Mouse (Mus musculus) left cerebral cortex, adult 18-20 months (tissue): ENCODE measurements around the gene Dscaml1. TPM values are rescaled to one million over a fixed set of nuclear protein-coding genes. Genes with fewer than 3 reads are reported as not detected.
A peak's percentile ranks its signal among the peaks of the same experiment; 100 is the strongest.
"Not testable (repeated sequence)": the region's sequence is repeated elsewhere in the genome, so short reads cannot be mapped to it uniquely, and the experiment has no call there.

ENCODE experiments used
- DNase-seq, 2 experiments: peaks; one replicate each; pipeline ENCODE4 v3.0.0; 2021 to 2022; ENCODE audit warnings: low spot score in 2 of 2, mixed read lengths in 1 of 2
- total RNA-seq, 2 experiments: library from RNA; stranded (reverse); gene quantifications; 2 replicates each; pipeline ENCODE4 v1.2.3; 2021

Dscaml1 gene
- total RNA-seq, 2 experiments from 2014 or later = 47.7 to 48.3 TPM

DNA sequence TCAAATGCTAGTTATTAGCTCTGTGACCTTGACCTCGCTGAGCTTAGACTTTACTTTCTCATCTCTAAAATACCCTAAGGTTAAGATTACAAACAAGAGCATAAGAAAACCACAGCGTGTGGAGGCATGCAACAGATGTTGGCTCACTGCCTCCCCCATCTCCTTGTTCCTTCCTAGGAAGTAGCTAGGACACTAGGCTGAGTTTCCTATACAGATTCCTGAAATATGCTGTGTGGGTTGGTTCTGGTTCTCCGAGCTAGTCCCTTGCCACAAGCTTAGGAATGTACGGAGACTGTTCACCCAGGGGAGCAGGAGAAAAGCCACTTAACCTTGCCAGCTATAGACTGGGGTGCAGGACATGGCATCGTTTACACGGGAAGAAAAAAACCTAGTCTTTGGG is 339.8 kb downstream of the Dscaml1 start:
- no peak for DNase-seq

DNA sequence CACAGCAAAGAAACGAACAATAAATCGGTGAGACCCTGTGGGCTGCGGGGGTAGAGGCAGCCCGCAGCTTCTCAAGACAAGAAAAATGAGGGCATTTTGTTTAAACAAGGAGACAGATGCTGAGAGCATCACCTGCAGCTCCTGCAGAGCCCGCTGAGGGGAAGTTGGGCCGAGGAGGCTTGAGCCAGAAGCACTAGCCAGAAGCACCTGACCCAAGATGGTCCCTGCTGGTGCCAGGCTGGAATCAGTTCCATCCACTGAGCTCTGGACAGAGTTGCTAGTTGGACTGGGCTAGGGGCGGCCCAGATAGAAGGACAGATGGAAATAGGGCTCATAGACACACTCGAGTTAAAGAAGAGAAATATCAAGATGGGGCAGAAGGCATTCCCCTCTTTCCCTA is 340.7 kb downstream of the Dscaml1 start:
- no peak for DNase-seq

DNA sequence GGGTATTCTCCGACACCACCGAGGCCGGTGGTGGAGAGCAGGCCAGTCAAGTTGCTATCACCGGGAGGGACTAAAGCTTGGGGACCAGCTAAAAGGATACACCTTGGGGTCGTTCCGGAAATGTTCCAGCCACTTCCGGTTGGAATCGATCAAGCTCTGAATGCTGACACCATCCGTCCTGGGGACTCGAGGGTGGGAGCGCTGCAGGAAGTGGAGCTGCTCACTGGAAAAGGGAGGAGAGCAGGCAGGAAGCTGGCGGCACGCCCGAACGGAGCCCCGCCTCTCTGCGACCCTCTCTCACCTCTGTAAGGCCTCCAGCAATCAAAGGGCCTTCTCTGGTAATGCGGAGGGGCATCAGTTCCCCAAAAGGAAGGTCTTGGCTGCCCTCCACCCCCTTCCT is 342.0 kb downstream of the Dscaml1 start:
- no peak for DNase-seq

DNA sequence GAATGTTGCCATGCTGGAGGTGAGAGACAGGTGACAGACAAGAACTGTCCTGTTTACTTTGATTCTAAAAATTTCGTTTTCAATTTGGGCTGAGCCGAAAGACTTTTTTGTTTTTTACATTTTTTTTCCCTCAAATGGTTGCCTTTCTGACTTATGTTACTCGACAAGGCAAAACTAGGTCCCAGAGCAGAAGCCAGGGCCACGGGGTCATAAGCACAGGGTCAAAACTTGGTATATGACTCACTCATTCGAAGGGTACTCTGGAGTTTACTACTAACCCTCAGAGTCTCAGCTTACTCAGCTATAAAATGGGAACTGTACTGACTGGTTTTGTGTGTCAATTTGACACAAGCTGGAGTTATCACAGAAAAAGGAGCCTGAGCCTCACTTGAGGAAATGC is 343.2 kb downstream of the Dscaml1 start:
- no peak for DNase-seq

DNA sequence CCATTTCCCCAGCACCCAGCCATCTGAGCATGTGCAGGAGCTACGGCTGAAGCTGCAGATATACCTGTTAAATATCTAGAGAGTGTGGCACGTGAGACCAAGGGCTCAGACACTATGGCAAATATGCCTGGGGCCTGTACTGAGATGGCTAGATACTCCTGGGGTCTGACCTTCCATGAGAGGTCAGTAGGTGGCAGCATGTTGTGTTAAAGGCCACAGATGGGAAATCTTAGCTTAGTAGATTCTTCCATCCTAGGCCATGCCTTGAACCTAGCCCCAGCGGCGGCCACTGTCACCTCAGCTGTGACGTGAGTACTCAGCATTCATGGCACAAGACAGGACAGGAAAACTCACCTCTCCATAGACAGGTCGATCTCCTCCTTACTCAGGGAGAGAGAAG is 347.7 kb downstream of the Dscaml1 start:
- DNase-seq = no peak

DNA sequence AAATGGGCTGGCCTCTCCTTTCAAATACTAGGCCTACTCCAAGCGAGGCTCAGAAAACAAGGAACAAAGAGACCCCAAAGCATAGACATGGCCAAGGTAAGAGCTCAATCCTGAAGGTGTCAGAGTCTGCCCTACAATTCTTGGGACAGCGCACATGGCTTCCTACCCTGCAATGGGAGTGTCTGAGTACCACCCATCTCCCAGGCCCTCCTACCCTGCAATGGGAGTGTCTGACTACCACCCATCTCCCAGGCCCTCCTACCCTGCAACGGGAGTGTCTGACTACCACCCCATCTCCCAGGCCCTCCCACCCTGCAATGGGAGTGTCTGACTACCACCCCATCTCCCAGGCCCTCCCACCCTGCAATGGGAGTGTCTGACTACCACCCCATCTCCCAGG is 349.7 kb downstream of the Dscaml1 start:
- DNase-seq = not testable (repeated sequence)

DNA sequence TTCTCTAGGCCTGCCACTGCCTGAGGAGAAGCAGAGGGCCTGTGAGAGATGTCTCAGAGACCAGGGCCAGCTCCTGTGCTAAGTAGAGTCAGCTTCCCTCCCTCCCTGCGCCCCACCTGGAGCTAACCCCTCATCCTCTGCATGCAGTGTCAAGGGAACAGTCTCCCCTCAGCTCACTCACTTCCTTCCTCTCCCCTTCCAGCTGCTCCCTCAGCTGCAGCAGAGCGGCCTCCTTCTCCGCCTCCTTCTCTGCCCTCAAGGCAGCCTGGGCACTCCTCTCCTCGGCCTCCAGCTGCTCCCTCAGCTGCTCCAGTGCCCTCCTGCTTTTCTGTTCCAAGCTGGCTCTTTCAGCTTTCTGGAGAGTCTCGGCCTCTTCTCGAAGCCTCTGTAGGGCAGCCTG is 352.8 kb downstream of the Dscaml1 start:
- no peak for DNase-seq

DNA sequence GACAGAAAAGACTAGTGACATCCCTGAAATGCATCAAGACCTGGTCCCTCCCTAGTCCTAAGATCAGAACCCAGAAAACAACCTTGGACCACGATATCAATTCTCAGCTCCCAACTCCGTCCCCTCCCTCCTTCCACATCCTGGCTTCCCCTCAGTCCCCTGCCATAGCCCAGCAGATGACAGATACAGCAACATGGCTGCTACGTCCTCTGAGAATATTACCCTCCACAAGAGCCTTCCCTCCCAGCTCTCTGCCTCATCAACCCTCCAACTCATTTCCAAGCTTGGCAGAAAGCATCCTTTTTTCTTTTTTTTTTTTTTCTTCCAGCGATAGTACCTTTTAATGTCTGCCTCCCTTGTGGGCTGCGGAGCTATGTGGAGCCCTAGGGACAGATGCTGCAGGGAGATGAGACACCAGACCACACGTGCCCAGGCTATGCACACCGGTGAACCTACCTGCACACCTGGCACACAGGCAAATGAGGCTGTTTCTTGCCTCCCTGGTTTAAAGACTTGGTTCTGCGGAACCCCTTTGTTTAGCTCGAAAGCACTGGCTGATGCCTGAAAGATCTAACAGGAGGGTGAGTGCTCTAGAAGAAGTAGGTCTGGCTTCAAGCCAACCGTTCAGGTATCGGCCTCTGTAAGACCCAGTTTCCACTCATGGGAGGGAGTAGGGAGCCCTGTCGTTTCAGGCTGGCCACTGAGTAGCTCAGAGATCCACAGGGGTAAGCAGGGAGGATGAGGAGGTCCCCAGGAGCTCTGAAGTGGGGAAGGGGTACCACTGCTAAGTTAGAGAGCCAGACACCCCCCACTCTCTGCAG is 357.0 kb downstream of the Dscaml1 start:
- no peak for DNase-seq

DNA sequence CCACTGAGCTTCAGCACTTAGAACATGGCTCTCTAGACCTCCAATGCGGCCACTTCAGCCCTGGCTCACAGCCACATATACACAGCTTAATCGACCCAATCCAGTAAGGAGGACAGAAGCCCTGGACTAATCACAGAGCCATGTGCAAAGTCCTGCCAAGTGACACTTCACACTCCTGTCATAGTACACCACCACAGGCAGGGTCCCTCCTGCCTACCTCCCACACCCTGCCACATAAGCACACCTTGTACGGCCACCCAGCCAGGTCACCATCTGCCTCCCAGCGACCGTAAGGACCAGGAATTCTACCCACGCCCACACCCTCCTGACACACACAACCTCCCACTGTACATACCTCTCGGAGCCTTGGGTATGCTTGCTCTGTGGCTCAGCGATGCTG is 360.6 kb downstream of the Dscaml1 start:
- no peak for DNase-seq

DNA sequence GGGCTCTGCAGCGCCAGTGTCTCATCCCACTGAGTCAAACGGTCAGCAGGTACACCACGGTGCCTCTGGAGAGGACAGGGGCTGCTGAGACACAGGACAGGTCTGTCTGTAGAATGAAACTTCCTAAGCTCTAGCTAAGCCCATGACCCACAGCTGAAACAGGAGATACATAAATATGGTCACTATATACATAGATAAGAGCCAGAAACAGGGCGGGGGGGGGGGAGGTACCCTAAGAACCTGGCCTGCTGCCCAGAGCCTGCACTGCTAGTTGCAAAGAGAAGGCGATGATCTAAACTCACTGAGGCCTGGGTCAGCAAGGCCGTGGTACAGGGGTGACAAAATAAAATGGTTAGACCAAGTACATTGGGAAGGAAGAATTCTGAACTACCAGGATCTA is 361.1 kb downstream of the Dscaml1 start:
- DNase-seq = no peak

DNA sequence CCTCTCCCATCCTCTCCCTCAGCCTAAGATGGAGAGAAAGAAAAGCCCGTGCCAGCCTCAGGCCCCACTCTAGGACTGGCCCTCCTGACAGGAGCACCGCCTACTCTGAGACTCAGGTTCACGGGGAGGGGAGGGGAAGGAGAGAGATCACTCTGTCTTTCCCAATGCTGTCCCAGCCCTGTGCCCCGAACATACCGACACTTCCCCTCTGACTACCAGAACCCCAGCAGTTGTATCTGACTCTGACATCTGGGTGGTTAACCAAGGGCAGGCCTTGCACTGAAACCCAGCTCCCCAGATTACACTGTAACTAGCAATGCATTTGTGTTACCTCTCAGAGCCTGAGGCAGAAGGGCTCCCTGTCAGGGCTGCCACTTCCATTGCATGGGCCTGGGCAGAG is 362.0 kb downstream of the Dscaml1 start:
- no peak for DNase-seq

DNA sequence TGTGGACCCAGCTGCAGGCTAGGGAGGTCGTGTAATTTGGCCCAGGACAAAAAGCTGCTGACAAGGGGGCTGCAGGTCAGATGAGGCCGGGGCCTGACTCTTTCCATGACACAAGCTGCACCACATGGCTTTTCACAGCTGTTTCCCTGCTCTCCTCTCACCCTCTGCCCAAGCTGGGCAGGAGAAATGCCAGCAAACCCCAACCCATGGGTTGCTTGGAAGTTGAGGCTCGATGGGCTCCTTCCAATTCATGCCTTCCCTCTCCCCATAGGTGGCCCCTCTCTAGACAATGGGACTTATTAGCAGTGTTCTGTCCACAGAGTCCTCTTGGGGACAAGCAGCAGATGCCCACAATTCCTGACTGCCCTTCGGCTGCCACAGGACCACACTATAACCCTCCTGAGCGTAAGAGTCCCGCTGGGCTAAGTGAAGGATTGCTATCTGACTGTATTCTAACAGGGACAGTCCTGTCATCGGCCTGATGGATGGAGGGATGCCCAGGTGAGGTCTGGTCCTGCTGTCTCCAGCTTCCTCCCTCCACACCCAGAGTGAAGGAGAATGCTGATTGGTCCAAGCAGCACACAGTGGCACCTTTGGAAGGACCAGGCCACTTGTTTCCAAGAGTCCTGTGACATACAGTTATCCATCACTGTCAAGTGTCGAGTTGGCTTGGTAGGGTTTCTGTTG is 365.2 kb downstream of the Dscaml1 start:
- DNase-seq = no peak

DNA sequence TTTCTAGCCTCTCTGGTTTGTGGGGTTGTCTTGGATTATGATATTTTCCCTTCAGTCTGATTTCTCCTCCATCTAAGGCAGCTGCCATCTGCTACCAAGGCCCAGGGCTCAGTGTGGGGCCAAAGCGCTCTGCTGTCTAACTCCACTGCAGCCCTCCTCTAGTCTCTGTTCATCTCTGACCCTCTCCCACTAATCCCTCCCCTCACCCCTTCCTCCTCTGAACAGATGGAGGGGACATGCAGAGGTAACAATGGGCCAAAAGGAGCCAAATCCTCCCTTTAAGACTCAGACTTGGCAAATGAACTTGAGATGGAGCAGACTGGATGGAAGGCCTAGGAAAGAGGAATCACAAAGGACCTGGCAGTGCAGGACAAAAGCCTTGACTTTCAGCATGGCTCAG is 365.8 kb downstream of the Dscaml1 start:
- no peak for DNase-seq

DNA sequence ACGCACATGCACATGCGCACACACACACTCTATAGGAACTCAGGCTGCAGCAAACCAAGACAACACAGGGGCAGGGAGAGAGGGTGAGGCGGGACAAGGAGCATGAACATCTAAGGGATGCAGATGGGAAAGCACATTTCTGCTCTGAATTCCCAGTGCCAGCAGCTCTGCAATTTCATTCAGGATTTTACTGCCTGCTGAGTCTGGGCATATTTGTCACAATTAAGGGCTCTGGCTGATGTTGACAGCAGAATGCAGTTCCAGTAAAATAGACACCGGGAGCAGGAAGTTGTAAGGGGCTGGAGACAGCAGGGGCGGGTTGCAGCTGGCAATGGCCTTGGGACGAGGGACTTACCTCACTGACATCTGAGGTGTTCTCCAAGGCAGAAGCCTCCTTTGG is 367.3 kb downstream of the Dscaml1 start:
- DNase-seq = no peak

DNA sequence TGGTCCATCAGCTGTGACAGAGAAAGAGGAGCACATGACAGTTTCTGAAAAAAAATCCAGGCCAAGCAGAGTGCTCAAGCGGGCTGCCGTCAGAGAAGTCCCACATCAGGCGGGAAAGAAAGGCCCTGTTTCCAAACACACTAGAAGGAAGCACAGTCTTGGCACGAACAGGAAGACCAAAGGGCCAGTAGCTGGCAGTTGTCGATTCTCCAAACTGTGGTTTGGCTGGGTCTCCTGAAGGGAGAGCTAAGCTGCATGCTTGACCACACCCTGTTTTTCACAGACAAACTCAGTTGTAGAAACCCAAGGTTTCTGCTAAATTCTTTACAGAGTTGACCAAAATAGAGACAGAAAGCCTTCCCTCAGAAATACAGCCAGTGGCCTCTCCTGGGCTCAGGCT is 369.3 kb downstream of the Dscaml1 start:
- no peak for DNase-seq

DNA sequence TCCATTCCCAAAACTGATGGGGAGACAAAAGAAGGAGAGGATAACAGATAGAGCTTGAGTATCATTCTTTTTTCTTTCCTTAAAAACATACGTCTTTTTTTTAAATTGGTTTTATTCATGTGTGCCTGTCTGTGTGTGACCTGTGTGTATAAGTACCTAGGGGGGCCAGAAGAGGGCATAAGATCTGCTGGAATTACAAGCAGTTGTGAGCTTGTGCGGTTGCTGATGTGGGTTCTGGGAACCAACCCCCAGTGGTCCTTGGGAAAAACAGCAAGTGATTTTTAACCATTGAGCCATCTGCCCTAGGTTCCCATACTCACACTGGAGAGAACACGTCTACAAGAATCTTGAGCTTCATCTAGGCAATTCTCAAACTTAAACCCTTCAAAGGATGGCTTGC is 370.8 kb downstream of the Dscaml1 start:
- no peak for DNase-seq

DNA sequence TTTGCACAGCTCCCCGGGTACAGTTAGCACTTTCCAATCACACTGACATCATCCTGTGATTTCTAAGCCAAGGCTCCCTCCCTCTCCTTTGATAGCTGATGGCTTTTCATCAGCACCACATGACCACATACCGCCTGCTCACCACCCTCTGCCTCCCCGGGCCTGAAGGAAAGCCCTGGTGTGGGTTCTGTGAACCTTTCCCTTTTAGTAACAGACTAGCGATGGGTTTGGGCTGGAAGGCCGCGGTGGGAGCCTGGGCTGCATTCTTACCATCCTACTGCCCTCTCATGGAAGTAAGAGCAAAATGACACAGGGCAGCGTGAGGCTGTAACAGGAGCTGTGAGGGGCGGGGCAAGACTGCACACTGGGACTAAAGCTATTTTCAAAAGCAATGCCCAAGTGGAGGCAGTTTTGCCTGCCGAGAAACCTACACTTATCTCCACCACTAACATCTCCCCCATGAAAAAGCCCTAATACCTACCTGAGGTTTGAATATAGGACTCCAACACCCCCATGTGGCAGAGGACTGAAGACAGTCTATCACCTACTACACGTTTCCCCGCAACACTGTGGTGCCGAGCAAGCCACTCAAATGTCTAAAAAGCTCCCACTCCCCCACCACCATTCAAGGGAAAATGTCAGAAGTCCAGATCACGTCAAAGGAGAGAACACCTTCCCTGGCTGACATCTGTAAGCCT is 372.2 kb downstream of the Dscaml1 start:
- DNase-seq = peak in 1 of 2 experiments; percentile 18

DNA sequence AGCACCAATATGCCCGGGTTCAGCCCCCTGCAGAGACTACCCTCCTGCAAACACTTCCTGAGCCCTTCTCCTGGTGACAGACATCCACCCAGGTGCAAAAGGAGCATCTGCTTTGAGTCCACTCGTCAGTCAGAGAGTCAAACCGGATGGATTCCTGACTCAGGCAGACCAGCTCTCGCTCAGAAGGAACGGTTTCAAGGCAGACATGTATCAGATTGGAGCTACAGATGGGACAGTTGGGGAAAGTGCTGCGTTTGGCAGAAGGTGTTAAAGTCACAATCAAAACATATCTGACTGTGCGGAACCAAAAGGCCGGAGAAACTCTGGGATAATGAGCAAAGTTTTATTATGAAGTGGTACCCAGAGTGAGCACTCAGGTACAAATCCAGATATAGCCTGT is 373.0 kb downstream of the Dscaml1 start:
- DNase-seq = no peak
